Comparison of ENCODE assay signal across 14 mouse cellular contexts in the genomic region with DNA sequence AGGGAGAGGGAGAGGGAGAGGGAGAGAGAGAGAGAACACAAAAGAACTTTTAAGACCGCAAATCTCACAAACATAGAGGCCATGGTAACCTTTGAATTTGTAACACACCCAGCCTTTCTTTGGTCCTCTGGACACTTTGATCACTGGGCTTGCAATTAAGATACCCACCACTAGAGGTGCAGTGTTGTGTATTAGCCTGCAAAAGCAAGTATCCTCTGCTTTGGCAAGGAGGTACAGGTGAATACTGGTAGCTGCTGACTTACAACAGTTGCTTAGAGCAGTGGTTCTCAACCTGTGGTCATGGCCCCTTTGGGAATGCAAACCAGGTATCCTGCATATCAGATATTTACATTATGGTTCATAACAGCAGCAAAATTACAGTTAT.
A peak's percentile ranks its signal among the peaks of the same experiment; 100 is the strongest.
DNase-seq lines count a peak whose midpoint lies in the region; ATAC-seq and TF ChIP-seq lines count a peak whose summit lies in the region.
"Had no signal": no experiment of that assay in that cellular context is flagged by ENCODE, and none has a peak within 500 bp of the region (broad histone marks: within the 10 kb centered on the region; RNA-seq: fewer than 3 reads in every experiment).

No protein-coding gene starts in this region.

- H3K36me3 ChIP-seq in intestine, postnatal 0 days (ENCODE audit: control insufficient read depth, insufficient read depth): no peaks in the 10 kb centered on the region
- H3K36me3 ChIP-seq in intestine, embryonic 15.5 days: no peaks in the 10 kb centered on the region
- H3K36me3 ChIP-seq: embryonic facial prominence, embryonic 13.5 days; midbrain, embryonic 13.5 days had no signal

- no peak overlapping the region for H3K9ac ChIP-seq in intestine, postnatal 0 days (ENCODE audit: low read depth, low read length)
- no peak overlapping the region for H3K9ac ChIP-seq in intestine, embryonic 15.5 days
- H3K9ac ChIP-seq: embryonic facial prominence, embryonic 13.5 days; midbrain, embryonic 13.5 days had no signal

- H3K4me2 ChIP-seq in intestine, postnatal 0 days (replicated peaks; ENCODE audit: low read depth): no peak overlapping the region
- H3K4me2 ChIP-seq in intestine, embryonic 15.5 days (replicated peaks): no peak overlapping the region
- H3K4me2 ChIP-seq: embryonic facial prominence, embryonic 13.5 days; midbrain, embryonic 13.5 days had no signal

- 38% methylated on average over 1 of the region's 1 CpGs for WGBS in intestine, postnatal 0 days
- WGBS in intestine, embryonic 15.5 days: 50% methylated on average over 1 of the region's 1 CpGs

- peak; percentile 25 to 33 for DNase-seq in cerebellum, adult 18-20 months
- DNase-seq in cerebellum, adult 9-11 months: no peak
- DNase-seq in ES-CJ7 (ENCODE audit: low read depth, low spot score): peak; percentile 70
- peak; percentile 13 for DNase-seq in kidney, postnatal 10 days
- DNase-seq in right cerebral cortex, adult 18-20 months: no peak
- DNase-seq: adrenal gland, postnatal 10 days; B cell, adult 2 months; gastrocnemius, postnatal 36 days had no signal

- H3K27ac ChIP-seq in intestine, postnatal 0 days (ENCODE audit: low read depth, low read length): no peak overlapping the region
- no peak overlapping the region for H3K27ac ChIP-seq in intestine, embryonic 15.5 days
- H3K27ac ChIP-seq: embryonic facial prominence, embryonic 13.5 days; midbrain, embryonic 13.5 days had no signal

- no peak for ATAC-seq in intestine, postnatal 0 days
- ATAC-seq in intestine, embryonic 15.5 days: no peak
- ATAC-seq in monocyte, adult 5-6 weeks (replicated peaks; ENCODE audit: insufficient number of reproducible peaks, low FRiP score, low TSS enrichment, poor library complexity, severe bottlenecking): no peak
- ATAC-seq: intestine, embryonic 16.5 days; midbrain, embryonic 13.5 days had no signal

- no peaks in the 10 kb centered on the region for H3K4me1 ChIP-seq in intestine, postnatal 0 days (replicated peaks; ENCODE audit: control insufficient read depth, insufficient read depth, low read length)
- H3K4me1 ChIP-seq in intestine, embryonic 15.5 days (replicated peaks): no peaks in the 10 kb centered on the region

- no peaks in the 10 kb centered on the region for H3K9me3 ChIP-seq in intestine, postnatal 0 days (ENCODE audit: control insufficient read depth)
- no peaks in the 10 kb centered on the region for H3K9me3 ChIP-seq in intestine, embryonic 15.5 days

- peak; percentile 61 for TF ChIP-seq CTCF in intestine, postnatal 0 days (IDR thresholded peaks at IDR 0.05; ENCODE audit: low read depth)

- H3K4me3 ChIP-seq in intestine, postnatal 0 days (ENCODE audit: low read depth, low read length): no peak overlapping the region
- no peak overlapping the region for H3K4me3 ChIP-seq in intestine, embryonic 15.5 days (replicated peaks)
- H3K4me3 ChIP-seq: embryonic facial prominence, embryonic 13.5 days; midbrain, embryonic 13.5 days had no signal

- H3K27me3 ChIP-seq in intestine, postnatal 0 days (replicated peaks; ENCODE audit: control insufficient read depth, insufficient read depth, low read length): no peaks in the 10 kb centered on the region
- H3K27me3 ChIP-seq in intestine, embryonic 15.5 days (replicated peaks): no peaks in the 10 kb centered on the region
- H3K27me3 ChIP-seq: embryonic facial prominence, embryonic 13.5 days; midbrain, embryonic 13.5 days had no signal

Comparison
In these comparisons a context has a peak if more than half of its experiments do, and no peak if none do; other contexts are left out.
1. DNase-seq: peak in cerebellum, adult 18-20 months (2 of 2), ES-CJ7 (single experiment) and kidney, postnatal 10 days (single experiment); none in cerebellum, adult 9-11 months (single experiment) and right cerebral cortex, adult 18-20 months (single experiment).